Mouse (Mus musculus): ENCODE measurements around the gene Magi1.

Magi1 gene

GRCm38 (mm10) chr6:93901408-93901807 lies 382.3 kb downstream of the Magi1 start:
- DNase-seq (ENCODE audit: low spot score in 2 of 2) = no peak

GRCm38 (mm10) chr6:93897512-93897911 lies 386.2 kb downstream of the Magi1 start:
- no peak for DNase-seq (ENCODE audit: low spot score in 2 of 2)

GRCm38 (mm10) chr6:93895721-93896120 lies 388.0 kb downstream of the Magi1 start:
- DNase-seq (ENCODE audit: low spot score in 2 of 2) = no peak

- no peak for DNase-seq (ENCODE audit: low spot score in 2 of 2)
Measured at GRCm38 (mm10) chr6:93893956-93894355, 389.8 kb downstream of the Magi1 start.

- DNase-seq (ENCODE audit: low spot score in 2 of 2) = no peak
Measured at GRCm38 (mm10) chr6:93892922-93893321, 390.8 kb downstream of the Magi1 start.

- DNase-seq (ENCODE audit: low spot score in 2 of 2) = no peak
Measured at GRCm38 (mm10) chr6:93890011-93890410, 393.7 kb downstream of the Magi1 start.

GRCm38 (mm10) chr6:93877337-93877736 lies 406.4 kb downstream of the Magi1 start:
- DNase-seq (ENCODE audit: low spot score in 2 of 2) = no peak

- DNase-seq (ENCODE audit: low spot score in 2 of 2) = no peak
Measured at GRCm38 (mm10) chr6:93874936-93875335, 408.8 kb downstream of the Magi1 start.

- no peak for DNase-seq (ENCODE audit: low spot score in 2 of 2)
Measured at GRCm38 (mm10) chr6:93874376-93874775, 409.3 kb downstream of the Magi1 start.

GRCm38 (mm10) chr6:93873536-93873935 lies 410.2 kb downstream of the Magi1 start:
- no peak for DNase-seq (ENCODE audit: low spot score in 2 of 2)

- no peak for DNase-seq (ENCODE audit: low spot score in 2 of 2)
Measured at GRCm38 (mm10) chr6:93871516-93871915, 412.2 kb downstream of the Magi1 start.

- DNase-seq (ENCODE audit: low spot score in 2 of 2) = no peak
Measured at GRCm38 (mm10) chr6:93870023-93870422, 413.7 kb downstream of the Magi1 start.

GRCm38 (mm10) chr6:93862263-93862662 lies 421.5 kb downstream of the Magi1 start:
- DNase-seq (ENCODE audit: low spot score in 2 of 2) = no peak

GRCm38 (mm10) chr6:93856783-93857182 lies 426.9 kb downstream of the Magi1 start:
- DNase-seq (ENCODE audit: low spot score in 2 of 2) = no peak

GRCm38 (mm10) chr6:93855806-93856641 lies 427.7 kb downstream of the Magi1 start:
- DNase-seq (ENCODE audit: low spot score in 2 of 2) = no peak

GRCm38 (mm10) chr6:93848942-93849790 lies 434.6 kb downstream of the Magi1 start:
- no peak for DNase-seq (ENCODE audit: low spot score in 2 of 2)

GRCm38 (mm10) chr6:93845498-93845897 lies 438.2 kb downstream of the Magi1 start:
- no peak for DNase-seq (ENCODE audit: low spot score in 2 of 2)

- no peak for DNase-seq (ENCODE audit: low spot score in 2 of 2)
Measured at GRCm38 (mm10) chr6:93845080-93845479, 438.6 kb downstream of the Magi1 start.

GRCm38 (mm10) chr6:93844576-93844975 lies 439.1 kb downstream of the Magi1 start:
- no peak for DNase-seq (ENCODE audit: low spot score in 2 of 2)

GRCm38 (mm10) chr6:93838398-93838797 lies 445.3 kb downstream of the Magi1 start:
- no peak for DNase-seq (ENCODE audit: low spot score in 2 of 2)

GRCm38 (mm10) chr6:93836585-93836984 lies 447.1 kb downstream of the Magi1 start:
- no peak for DNase-seq (ENCODE audit: low spot score in 2 of 2)

- DNase-seq (ENCODE audit: low spot score in 2 of 2) = no peak
Measured at GRCm38 (mm10) chr6:93835211-93835610, 448.5 kb downstream of the Magi1 start.

- DNase-seq (ENCODE audit: low spot score in 2 of 2) = no peak
Measured at GRCm38 (mm10) chr6:93828262-93828661, 455.5 kb downstream of the Magi1 start.
